Mouse (Mus musculus) hindbrain, embryonic 12.5 days (tissue): ENCODE measurements around the gene Wdfy3. TPM values are rescaled to one million over a fixed set of nuclear protein-coding genes. Genes with fewer than 3 reads are reported as not detected.
A peak's percentile ranks its signal among the peaks of the same experiment; 100 is the strongest.
"Not testable (repeated sequence)": the region's sequence is repeated elsewhere in the genome, so short reads cannot be mapped to it uniquely, and the experiment has no call there.

Source experiments
- ATAC-seq: fragments of 200-750 bp; cut with Nextera tagmentation; 2 replicates; pipeline ENCODE4 v1.8.0; 2017; ENCODE audit warnings: moderate TSS enrichment; ENCODE audit not compliant: low FRiP score
- H3K27ac ChIP-seq: fragments of 300-500 bp; sonication (generic); 2 replicates; pipeline ENCODE4 v1.5.1; 2016; ENCODE audit warnings: mild to moderate bottlenecking
- H3K27me3 ChIP-seq: fragments of 300-500 bp; sonication (generic); 2 replicates; pipeline ENCODE4 v1.6.1; 2016; ENCODE audit warnings: mild to moderate bottlenecking
- H3K36me3 ChIP-seq: fragments of 300-500 bp; sonication (generic); 2 replicates; pipeline ENCODE4 v1.6.1; 2016; ENCODE audit warnings: mild to moderate bottlenecking
- H3K4me1 ChIP-seq: fragments of 300-500 bp; sonication (generic); 2 replicates; pipeline ENCODE4 v1.6.1; 2016
- H3K4me2 ChIP-seq: fragments of 300-500 bp; sonication (generic); replicated peaks from 2 replicates; pipeline ENCODE4 v1.6.1; 2016; ENCODE audit warnings: mild to moderate bottlenecking
- H3K4me3 ChIP-seq: fragments of 300-500 bp; sonication (generic); 2 replicates; pipeline ENCODE4 v1.5.1; 2016; ENCODE audit warnings: mild to moderate bottlenecking
- H3K9ac ChIP-seq: fragments of 300-500 bp; sonication (generic); 2 replicates; pipeline ENCODE4 v1.6.1; 2016; ENCODE audit warnings: mild to moderate bottlenecking, moderate library complexity
- H3K9me3 ChIP-seq: fragments of 300-500 bp; sonication (generic); replicated peaks from 2 replicates; pipeline ENCODE4 v1.6.1; 2016; ENCODE audit warnings: mild to moderate bottlenecking
- WGBS: fragments of 180-500 bp; shearing (Covaris S2); methylation state at CpG from one replicate; pipeline ENCODE4 v1.1.7; 2016; 5-methylcytosine and 5-hydroxymethylcytosine counted together
- polyA plus RNA-seq: library from polyadenylated mRNA; unstranded; fragments of >200 nt; fragmentation: Nextera tagmentation; extraction: Ambion mirVana; gene quantifications from 2 replicates; pipeline ENCODE4 v1.2.1, GENCODE M21; 2016

Wdfy3 gene
- polyA plus RNA-seq, 1 experiment from 2014 or later: 41.3 TPM

DNA sequence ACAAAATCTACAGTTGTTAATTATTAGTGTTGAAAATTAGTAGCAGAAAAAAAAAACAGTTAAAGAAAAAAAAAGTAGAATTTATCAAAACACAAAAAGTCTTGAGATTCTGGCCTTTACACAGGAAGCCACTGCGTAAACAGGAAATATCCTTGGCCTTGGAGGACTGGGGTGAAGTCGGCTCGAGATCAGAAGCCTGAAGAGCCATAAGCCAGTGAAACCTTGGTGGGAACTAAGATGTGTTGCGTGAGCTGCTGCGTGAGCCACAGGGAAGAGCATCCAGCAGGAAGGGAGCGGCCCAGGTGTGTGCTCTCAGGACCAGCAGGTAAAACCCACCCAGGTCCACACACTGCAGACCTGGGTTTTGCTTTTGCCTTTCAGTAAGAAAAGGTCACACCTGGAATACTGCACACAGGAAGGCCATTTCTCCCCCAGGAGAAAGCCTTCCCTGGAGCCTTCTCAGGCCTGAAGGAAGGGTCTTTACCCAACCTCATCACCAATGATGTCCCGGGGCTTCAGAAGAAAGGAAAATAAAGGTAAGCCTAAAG, 79.3 kb downstream of the Wdfy3 start:
- H3K36me3 ChIP-seq: no peaks in the 10 kb centered on the region
- no peak for ATAC-seq
- no peak overlapping the region for H3K9ac ChIP-seq
- no peak overlapping the region for H3K27ac ChIP-seq
- H3K9me3 ChIP-seq: no peaks in the 10 kb centered on the region
- H3K27me3 ChIP-seq: no peaks in the 10 kb centered on the region
- 83% methylated on average over 7 of the region's 7 CpGs for WGBS
- no peak overlapping the region for H3K4me2 ChIP-seq
- no peak overlapping the region for H3K4me3 ChIP-seq
- peaks cover 10% of the 10 kb centered on the region for H3K4me1 ChIP-seq

DNA sequence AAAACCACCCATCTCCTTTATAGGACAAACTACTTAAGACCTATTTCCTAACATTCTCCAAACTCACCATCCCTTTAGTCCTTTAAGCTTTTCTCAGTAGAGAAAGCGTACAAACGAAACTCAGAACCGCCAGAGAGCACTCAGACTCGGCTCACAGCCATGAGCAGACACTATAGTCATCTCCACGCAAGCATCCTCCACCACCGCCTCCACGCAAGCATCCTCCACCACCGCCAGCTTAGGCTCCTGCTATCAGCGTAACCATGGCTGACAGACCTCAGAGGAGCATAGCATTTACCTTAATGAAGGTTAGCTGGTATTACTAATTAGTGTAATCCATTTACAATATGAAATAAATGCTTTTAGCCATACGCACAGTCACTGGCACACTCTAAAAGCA, 81.2 kb downstream of the Wdfy3 start:
- ATAC-seq: no peak
- WGBS: 90% methylated on average over 10 of the region's 10 CpGs

DNA sequence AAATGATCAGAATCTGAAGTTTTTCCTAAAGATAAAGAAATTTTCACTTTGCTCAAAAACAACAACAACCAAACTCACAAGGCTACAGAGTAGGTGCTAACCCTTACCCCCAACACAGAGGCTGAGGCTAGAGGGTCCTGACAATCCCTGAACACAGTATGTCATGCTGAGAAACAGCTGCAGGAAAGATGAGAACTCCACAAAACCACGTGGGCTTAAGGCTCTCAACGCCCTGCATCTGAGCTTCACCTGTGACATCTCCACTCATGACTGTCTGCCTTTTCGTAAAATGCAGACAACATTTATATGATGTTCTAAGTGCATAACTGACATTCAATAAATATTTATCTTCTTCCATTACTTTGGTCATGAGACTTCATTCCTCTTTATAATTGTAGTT, 83.0 kb downstream of the Wdfy3 start:
- H3K27ac ChIP-seq: no peak overlapping the region
- H3K4me3 ChIP-seq: no peak overlapping the region
- H3K4me2 ChIP-seq: no peak overlapping the region
- no peak for ATAC-seq
- H3K9ac ChIP-seq: no peak overlapping the region
- WGBS: 69% methylated on average over 3 of the region's 3 CpGs
- H3K9me3 ChIP-seq: no peaks in the 10 kb centered on the region
- H3K27me3 ChIP-seq: no peaks in the 10 kb centered on the region
- H3K36me3 ChIP-seq: 0 out of 2 replicates have a peak, but pooled peaks cover 3% of the 10 kb centered on the region
- no peaks in the 10 kb centered on the region for H3K4me1 ChIP-seq

More for the DNA sequence above, 81.2 kb downstream of the Wdfy3 start:
- no peak overlapping the region for H3K4me2 ChIP-seq
- H3K4me1 ChIP-seq: peaks cover 3% of the 10 kb centered on the region; the same call in 1 of the 2 replicates
- H3K9me3 ChIP-seq: no peaks in the 10 kb centered on the region
- no peak overlapping the region for H3K27ac ChIP-seq
- no peaks in the 10 kb centered on the region for H3K27me3 ChIP-seq
- no peak overlapping the region for H3K4me3 ChIP-seq
- no peak overlapping the region for H3K9ac ChIP-seq
- 0 out of 2 replicates have a peak, but pooled peaks cover 3% of the 10 kb centered on the region for H3K36me3 ChIP-seq

DNA sequence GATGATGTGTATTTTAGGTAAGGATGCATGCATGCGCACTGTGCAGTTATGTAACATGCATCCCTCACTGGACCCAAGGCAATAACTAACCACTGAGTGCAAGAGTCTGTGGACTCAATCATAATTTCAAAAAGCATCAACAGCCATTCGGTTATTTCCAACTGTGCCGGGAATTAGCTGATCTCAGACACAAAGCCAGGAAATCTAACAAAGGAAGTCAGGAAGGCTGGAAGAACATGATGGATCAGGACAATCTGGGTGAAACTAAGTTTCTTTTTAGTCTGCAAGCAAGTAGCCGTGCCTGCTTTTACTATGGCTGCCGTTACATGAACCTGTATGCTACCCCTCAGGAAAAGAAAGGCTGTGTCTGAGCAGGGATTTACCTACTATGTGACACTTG, 87.5 kb downstream of the Wdfy3 start:
- no peaks in the 10 kb centered on the region for H3K27me3 ChIP-seq
- WGBS: 75% methylated on average over 5 of the region's 5 CpGs
- no peak overlapping the region for H3K9ac ChIP-seq
- H3K36me3 ChIP-seq: peaks cover 26% of the 10 kb centered on the region
- no peak for ATAC-seq
- no peaks in the 10 kb centered on the region for H3K4me1 ChIP-seq
- H3K9me3 ChIP-seq: no peaks in the 10 kb centered on the region
- no peak overlapping the region for H3K4me2 ChIP-seq
- no peak overlapping the region for H3K4me3 ChIP-seq
- H3K27ac ChIP-seq: no peak overlapping the region

DNA sequence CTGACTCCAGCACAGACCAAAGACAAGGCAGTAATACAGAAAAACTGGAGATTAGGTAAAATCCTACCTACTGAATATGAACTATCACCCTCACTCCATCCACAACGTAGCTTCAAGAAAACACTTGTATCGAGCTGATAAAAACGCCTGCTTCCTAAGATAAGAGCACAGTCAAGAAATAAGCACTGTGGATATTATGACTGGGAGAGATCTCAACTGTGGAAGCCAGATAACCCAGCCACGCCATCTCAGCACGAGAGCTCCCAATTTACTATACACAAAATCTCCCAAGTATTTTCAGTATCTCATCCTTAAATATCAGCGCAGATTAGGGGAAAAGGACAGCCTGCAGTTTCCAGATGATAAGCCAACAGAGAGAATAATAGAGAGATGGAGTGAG, 90.1 kb downstream of the Wdfy3 start:
- no peak for ATAC-seq
- Histone ChIP-seq H3K4me1 (no peaks in the 10 kb centered on the region), H3K27ac (no peak overlapping the region), H3K27me3 (no peaks in the 10 kb centered on the region), H3K4me3 (no peak overlapping the region), H3K9ac (no peak overlapping the region), H3K4me2 (no peak overlapping the region), H3K36me3 (peaks cover 24% of the 10 kb centered on the region), H3K9me3 (no peaks in the 10 kb centered on the region)
- WGBS: 94% methylated on average over 6 of the region's 6 CpGs

DNA sequence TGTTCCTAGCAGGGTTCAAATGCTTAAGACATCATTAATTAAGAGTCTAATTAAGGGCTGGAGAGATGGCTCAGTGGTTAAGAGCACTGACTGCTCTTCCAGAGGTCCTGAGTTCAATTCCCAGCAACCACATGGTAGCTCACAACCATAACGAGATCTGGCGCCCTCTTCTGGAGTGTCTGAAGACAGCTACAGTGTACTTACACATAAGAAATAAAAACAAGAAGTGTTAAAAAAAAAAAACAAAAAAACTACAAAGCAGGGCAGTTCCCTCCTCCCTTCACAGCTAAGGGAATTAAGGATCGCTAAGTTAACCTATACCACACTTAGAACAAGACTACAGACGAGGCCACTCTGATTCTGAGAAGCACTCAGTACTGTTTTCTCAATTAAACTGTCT, 97.1 kb downstream of the Wdfy3 start:
- WGBS: 72% methylated on average over 4 of the region's 4 CpGs
- H3K9ac ChIP-seq, H3K4me1 ChIP-seq, H3K27ac ChIP-seq, H3K4me2 ChIP-seq, ATAC-seq, H3K4me3 ChIP-seq, H3K9me3 ChIP-seq, H3K36me3 ChIP-seq, H3K27me3 ChIP-seq: not testable (repeated sequence)

DNA sequence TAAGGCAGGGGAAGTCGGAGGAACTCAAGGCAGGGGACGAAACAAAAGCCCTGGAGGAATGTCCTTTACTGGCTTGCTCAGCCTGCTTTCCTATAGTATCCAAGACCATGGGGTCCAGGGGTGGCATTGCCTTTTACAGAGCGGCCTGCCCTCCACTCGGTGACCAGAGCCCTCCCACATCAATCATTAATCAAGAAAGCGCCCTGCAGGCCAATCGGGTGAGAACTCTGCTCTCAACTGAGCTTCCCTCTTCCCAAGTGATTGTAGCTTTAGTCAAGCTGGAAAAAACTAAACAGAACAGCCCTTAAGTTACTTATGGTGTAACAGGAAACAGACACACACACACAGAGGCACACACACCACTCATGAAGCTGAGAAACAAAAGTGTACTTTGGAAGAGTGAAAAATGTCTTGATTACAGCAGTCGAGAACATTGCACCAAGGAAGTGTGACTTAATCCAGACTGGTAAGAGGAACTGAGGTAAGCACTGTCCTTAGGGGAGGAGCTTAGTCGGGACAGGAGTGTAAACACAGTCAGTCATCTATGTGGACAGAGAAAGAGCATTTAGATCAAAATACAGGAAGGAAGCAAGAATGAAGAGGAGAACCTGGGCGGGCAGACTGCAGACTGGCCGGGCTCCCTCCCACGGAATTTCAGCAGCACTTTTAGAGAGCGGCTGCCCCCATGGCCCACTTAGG, 101.4 kb downstream of the Wdfy3 start:
- WGBS: 54% methylated on average over 12 of the region's 12 CpGs
- no peaks in the 10 kb centered on the region for H3K27me3 ChIP-seq
- H3K9ac ChIP-seq: no peak overlapping the region
- 0 out of 2 replicates have a peak, but pooled peaks cover 3% of the 10 kb centered on the region for H3K4me1 ChIP-seq
- no peaks in the 10 kb centered on the region for H3K9me3 ChIP-seq
- H3K36me3 ChIP-seq: peaks cover 8% of the 10 kb centered on the region
- H3K4me2 ChIP-seq: no peak overlapping the region
- no peak overlapping the region for H3K4me3 ChIP-seq
- ATAC-seq: no peak
- no peak overlapping the region for H3K27ac ChIP-seq

DNA sequence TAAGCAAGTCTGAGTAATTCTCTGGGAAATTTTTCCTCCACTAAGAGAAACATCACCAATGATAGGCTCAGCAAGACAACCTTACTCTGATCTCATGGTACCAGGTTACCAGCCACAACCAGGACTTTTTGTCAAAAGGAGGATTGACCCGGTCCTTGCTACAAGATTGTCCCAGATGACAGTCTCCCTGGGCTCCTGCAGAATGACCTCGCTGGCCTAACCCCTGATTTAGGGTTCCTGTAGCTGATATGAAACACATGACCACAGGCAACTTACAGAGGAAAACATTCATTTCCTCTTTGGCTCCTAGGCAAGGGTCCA, 101.9 kb downstream of the Wdfy3 start:
- H3K4me3 ChIP-seq: no peak overlapping the region
- no peak for ATAC-seq
- H3K4me1 ChIP-seq: 0 out of 2 replicates have a peak, but pooled peaks cover 3% of the 10 kb centered on the region
- no peak overlapping the region for H3K9ac ChIP-seq
- no peak overlapping the region for H3K27ac ChIP-seq
- peaks cover 8% of the 10 kb centered on the region for H3K36me3 ChIP-seq
- no peaks in the 10 kb centered on the region for H3K27me3 ChIP-seq
- H3K4me2 ChIP-seq: no peak overlapping the region
- no peaks in the 10 kb centered on the region for H3K9me3 ChIP-seq
- WGBS: 76% methylated on average over 2 of the region's 2 CpGs

DNA sequence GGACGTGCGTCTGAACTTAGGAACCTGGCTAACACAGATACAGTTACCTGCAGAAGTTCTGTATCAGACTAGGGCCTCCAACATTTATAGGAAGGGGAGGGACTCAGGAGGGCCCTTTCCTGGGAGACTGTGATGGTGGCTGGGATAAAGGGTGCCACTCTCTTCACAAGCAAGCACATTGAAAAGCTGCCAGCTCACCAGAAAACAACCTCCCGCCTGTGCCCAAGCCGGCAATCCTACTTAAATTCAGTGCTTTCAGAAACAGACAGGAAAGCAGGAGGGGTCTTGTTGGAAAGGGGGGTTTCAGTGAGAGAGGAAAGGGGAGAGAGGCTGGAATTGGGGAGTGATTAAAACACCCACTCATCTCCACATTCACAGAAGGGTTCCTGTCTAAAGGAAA, 106.9 kb downstream of the Wdfy3 start:
- H3K4me1 ChIP-seq: no peaks in the 10 kb centered on the region
- H3K4me2 ChIP-seq: no peak overlapping the region
- no peak for ATAC-seq
- 0 out of 2 replicates have a peak overlapping the region, but pooled peaks have one; percentile 5 for H3K27ac ChIP-seq
- no peaks in the 10 kb centered on the region for H3K9me3 ChIP-seq
- H3K9ac ChIP-seq: no peak overlapping the region
- no peak overlapping the region for H3K4me3 ChIP-seq
- H3K27me3 ChIP-seq: no peaks in the 10 kb centered on the region
- WGBS: 74% methylated on average over 4 of the region's 4 CpGs
- peaks cover 32% of the 10 kb centered on the region for H3K36me3 ChIP-seq

DNA sequence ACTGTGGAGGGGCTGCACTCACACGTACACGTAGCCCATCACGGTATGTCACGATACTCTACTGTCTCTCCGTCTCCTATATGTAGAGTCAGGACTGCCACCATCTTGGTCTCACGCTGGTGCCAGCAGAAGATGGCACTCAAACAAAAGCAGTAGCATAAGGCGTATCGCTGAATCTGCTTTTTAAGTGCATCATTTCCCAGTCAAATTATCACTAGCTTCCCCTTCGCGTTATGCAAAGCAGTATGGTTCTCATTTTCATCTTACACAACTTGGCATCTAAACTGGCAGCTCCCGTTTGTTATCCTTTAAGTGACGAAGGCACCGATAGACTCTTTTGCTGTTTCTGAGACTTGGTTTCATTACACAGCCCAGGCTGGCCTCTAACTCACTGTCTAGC, 110.4 kb downstream of the Wdfy3 start:
- Histone ChIP-seq H3K4me2 (no peak overlapping the region), H3K36me3 (peaks cover 43% of the 10 kb centered on the region), H3K4me3 (no peak overlapping the region), H3K9ac (no peak overlapping the region), H3K4me1 (no peaks in the 10 kb centered on the region), H3K27me3 (no peaks in the 10 kb centered on the region), H3K9me3 (no peaks in the 10 kb centered on the region), H3K27ac (no peak overlapping the region)
- 97% methylated on average over 13 of the region's 13 CpGs for whole genome bisulfite sequencing
- ATAC-seq: no peak

DNA sequence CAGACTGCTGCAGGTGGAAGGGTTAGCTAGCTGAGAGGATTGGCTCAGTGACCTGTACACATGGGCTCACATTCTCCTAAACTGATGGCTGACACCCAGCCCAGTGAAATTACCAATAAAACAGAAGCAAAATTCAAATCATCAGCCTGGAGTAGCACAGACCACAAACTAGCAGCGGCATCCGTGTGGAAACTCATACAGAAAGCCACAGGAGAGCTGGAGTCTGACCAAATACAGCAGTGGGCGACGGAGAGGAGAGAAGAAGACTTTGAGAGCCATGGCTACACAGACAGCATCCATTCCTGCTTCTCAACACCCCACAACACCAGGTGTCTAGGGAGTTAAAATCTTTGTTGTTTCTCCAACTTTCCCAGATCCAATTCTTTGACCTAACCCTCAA, 110.8 kb downstream of the Wdfy3 start:
- ATAC-seq: no peak
- Histone ChIP-seq H3K27ac (no peak overlapping the region), H3K4me3 (no peak overlapping the region), H3K9me3 (no peaks in the 10 kb centered on the region), H3K4me1 (no peaks in the 10 kb centered on the region), H3K4me2 (no peak overlapping the region), H3K9ac (no peak overlapping the region), H3K27me3 (no peaks in the 10 kb centered on the region), H3K36me3 (peaks cover 45% of the 10 kb centered on the region)
- 90% methylated on average over 4 of the region's 4 CpGs for WGBS

DNA sequence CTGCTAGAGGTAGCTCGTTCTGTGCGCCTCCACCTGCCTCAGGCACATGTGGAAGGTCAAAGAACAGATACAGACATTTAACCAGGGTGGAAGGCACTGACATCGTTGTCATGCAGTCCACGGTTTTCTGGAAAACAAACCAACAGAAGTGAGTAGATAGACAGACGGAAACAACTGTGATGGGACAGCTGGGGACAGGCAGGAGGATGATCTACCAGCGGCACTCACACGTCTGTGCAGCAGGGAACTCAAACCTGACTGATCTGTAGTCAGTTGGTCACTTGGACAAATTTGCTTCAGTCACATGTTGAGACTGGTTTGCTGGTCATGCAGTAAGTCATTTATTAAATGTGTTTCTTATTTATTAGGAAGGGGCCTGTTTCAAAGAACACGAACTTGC, 112.3 kb downstream of the Wdfy3 start:
- Histone ChIP-seq H3K36me3 (peaks cover 53% of the 10 kb centered on the region), H3K9me3 (no peaks in the 10 kb centered on the region), H3K27ac (no peak overlapping the region), H3K27me3 (no peaks in the 10 kb centered on the region), H3K4me2 (no peak overlapping the region), H3K4me3 (no peak overlapping the region), H3K4me1 (no peaks in the 10 kb centered on the region), H3K9ac (no peak overlapping the region)
- ATAC-seq: no peak
- 88% methylated on average over 8 of the region's 8 CpGs for WGBS
